Mouse (Mus musculus) testis, adult 2 months (tissue): ENCODE measurements around the gene 2900011O08Rik.

ENCODE experiments used
- CTCF ChIP-seq: fragments of 200-500 bp; IDR thresholded peaks from 2 replicates; pipeline ENCODE4 v1.5.1; 2012; ENCODE audit warnings: low read depth, mild to moderate bottlenecking, inconsistent platforms, low read length, moderate library complexity; ENCODE audit not compliant: control insufficient read depth, insufficient read depth, insufficient replicate concordance
- POLR2A ChIP-seq: fragments of 200-500 bp; IDR thresholded peaks from 2 replicates; pipeline ENCODE4 v1.6.1; 2012; ENCODE audit warnings: low read depth, mild to moderate bottlenecking, inconsistent platforms, low read length, moderate library complexity; ENCODE audit not compliant: control insufficient read depth

DNA sequence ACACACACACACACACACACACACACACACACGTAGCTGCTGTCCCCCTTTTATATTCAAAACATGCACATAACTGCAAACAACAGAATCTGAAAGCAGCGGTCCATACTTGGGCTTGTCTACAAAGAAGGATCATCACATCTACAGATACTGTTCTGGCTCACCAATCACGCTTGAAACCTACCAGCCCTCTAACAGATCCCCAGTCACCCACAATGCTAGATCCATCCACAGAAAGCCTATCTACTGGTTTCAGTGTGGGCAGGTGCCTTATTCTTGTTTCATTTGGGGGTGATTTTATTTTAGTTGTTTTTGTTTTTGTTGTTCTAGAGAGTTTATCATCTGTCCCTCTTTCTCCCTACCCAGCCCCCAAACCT lies 219 bp upstream of the 2900011O08Rik start:
- TF ChIP-seq POLR2A (no peak), CTCF (no peak)
